Mouse (Mus musculus): ENCODE results near the gene Csmd2.

Csmd2 gene

DNA sequence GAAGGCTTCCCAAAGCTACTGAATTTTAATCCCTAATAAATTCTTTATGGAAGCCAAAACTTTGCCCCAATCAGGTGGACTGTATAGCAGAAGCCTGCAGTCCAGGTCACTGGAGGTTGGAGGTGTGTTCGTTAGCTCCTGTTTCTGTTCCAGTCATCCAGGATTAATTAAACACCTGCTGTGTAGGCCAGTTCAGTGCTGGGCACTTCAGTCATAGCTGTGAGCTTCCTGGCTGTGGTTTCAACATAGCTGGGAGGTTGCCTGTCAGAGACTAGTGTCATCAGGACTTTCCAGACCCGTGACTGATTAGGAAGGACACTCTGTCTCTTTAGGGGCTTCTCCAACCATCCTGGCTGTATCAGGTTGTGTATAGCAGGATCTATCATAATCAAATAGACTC, 337.9 kb downstream of the Csmd2 start:
- in situ Hi-C loops (cut with MboI; ENCODE audit: low sequenced_read_pairs): no loop called here

DNA sequence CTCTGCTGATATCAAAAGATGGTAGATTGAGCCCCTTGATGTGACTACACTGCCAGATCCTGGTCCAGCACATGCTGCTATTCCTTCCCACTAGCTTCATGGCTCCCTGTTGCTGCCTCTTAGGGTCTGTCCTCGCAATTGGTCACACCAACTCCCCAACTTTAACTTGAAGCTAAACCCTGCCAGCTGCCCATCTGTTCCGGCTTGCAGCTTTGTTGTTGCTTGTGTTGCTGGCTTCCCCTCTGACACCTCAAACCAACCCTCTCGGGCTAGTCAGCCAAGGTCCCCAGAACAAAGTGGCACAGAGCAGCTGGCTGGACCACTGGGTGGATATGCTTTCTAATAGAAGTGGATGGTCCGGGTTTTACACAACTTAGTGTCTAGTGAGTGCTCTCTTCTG, 339.1 kb downstream of the Csmd2 start:
- in situ Hi-C loops (cut with MboI; ENCODE audit: low sequenced_read_pairs): no loop called here

DNA sequence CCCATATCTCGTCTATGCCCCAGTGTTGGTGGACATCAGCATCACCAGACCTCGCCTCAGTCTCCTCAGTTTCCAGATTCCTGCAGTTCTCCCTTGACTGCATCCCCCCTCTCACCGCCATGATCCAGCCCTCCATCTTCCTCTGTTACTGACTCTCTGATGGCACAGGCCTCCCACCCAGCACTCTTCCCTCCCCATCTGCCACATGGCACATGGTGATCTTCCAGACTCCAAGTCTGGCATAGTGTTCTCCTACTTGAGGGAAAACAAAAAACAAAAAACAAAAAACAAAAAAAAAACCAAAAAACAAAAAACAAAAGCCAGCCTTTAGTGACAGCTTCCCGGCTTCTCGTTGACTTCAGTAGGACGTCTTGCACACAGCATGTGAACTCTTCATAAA, 339.8 kb downstream of the Csmd2 start:
- in situ Hi-C loops (cut with MboI; ENCODE audit: low sequenced_read_pairs): no loop called here

DNA sequence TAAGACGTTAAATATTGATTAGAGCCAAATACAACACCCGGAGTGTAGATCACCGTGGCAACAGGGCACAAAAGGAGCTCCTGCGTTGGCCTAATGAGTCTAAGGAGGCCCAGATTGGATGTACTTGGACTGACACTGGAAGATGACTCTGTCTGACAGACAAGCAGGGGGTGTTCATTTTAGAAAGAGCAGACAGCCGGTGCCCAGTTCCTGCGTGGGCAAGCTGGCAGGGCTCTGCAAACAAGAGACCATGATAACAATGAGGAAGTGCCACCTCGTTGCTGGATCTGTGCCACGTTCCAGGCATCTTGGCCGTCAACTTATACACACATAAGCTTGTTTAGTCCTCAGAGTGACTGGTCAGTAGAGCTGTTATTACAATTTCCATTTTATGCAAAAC, 342.9 kb downstream of the Csmd2 start:
- in situ Hi-C loops (cut with MboI; ENCODE audit: low sequenced_read_pairs): no loop called here

DNA sequence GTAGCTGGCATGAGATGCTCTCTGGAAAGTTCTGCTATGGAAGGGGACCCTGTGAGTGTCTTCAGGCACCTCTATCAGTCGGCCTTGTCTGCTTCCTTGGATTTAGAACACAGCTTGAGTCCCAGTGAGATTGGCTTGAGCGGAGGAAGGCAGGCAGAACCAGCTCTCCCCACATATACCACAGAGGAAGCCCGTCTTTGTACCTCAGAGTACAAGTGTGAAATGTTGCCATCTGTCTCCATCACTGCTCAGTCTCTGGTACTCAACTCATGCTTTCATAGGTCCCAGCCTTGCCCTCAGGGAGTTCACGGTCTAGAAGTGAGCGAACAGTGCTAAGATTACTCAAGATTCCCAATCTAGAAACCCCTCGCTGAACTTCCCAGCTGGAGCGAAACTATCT, 352.8 kb downstream of the Csmd2 start:
- in situ Hi-C loops (cut with MboI; ENCODE audit: low sequenced_read_pairs): no loop called here

DNA sequence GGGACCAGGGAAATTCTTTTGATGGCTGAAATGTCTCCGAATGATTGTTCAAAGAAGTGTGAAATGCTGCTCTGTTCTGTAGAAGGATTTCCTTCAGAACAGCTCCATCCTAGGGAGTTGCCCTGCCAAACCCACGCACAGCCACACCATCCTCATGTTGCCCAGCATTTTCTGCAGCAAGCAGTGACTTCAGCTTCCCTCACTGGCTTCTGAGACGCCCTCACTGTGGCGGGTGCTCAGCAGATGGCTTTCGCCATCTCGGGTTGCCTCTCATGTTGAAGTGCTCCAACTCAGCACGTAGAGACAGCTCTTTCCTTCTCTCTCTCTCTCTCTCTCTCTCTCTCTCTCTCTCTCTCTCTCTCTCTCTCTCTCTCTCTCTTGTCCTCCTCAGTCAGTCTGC, 353.7 kb downstream of the Csmd2 start:
- in situ Hi-C loops (cut with MboI; ENCODE audit: low sequenced_read_pairs): no loop called here

DNA sequence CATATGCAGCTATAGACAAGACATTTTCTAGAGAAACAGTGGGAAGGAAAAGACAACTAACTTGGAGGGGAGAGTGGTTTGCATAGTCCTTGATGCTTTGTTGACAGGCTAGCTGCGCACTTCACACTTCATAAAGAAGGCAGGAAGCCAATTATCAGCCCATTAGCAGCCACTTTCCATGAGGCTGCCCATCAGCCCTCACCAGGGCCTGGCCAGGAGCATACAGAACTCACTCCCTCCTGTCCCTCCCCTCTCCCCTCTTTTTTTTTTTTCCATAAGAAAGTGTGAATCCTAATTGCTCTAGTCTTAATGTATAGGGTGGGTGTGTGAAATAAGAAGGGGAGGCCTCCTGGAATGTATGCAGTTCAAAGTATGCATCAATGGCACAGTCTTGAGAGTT, 354.6 kb downstream of the Csmd2 start:
- in situ Hi-C loops (cut with MboI; ENCODE audit: low sequenced_read_pairs): no loop called here

DNA sequence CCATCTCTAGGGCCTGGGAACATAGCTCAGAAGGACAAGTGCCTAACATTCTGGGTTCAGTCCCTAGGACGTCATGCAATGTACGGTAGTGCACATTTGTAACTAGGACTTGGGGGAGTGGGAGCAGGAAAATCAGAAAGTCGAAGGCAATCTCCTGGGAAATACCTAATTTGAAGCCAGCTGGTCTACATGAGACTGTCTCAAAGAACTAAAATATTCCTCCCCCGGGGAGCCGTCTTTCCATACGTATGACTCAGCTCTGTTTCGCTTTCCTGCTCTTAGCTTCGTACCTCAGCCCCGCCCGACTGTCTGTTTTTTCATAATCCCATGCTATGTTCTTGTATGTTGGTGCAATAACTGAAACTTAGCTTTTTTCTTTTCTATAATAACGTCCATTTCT, 371.1 kb downstream of the Csmd2 start:
- in situ Hi-C loops (cut with MboI; ENCODE audit: low sequenced_read_pairs): no loop called here

DNA sequence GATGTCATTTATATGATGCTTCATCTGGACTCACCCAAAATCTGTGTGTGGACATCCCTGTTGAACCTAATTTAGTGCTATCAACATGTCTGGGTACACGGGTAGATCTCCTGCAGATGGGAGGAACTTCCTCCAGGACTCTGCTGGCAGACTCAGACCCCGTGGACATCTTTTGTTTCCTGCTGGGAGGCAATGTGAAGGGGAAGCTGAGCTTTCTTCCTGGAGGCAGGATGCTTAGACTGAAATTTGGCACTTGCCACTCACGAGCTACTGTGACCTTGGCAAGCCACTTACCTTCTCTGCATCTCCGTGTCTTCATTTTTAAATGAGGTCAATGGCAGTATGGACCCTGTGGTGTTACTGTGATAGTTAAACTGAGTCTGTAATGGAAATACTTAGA, 378.2 kb downstream of the Csmd2 start:
- in situ Hi-C loops (cut with MboI; ENCODE audit: low sequenced_read_pairs): no loop called here

DNA sequence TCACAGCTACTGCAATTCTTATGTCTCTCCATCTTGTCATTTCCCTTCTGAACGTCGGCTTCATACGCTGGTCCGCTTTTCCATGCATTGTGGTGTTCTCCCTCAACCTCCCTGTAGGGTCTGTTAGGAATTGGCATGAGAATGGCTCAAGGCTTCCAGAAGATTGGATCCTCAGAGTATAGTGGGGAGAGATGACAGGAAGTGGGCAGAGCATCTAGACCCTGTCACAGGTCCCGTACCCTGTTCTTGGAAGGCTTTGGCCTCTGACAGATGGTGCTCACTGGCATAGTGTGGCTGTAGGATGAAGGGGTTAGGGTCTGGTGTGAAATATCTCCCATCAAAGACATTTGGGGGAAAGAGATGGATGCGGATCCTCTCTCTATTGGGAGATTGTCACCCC, 380.4 kb downstream of the Csmd2 start:
- in situ Hi-C loops (cut with MboI; ENCODE audit: low sequenced_read_pairs): no loop called here

DNA sequence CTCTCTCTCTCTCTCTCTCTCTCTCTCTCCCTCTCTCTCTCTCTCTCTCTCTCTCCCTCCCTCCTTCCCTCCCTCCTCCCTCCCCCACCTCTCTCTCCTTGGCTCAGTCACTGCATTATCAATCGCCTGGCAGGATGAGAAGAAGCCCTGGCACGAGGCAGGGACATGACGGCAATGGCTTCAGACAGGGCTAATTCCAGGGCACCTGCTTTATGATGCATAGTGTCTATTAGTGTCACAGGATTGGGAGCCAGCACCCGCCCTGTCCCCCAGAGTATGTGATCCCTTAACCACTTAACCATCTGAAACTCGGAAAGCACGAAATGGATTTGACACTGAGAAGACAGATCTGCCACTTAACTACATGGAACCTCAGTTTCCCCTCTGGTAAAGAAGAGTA, 384.1 kb downstream of the Csmd2 start:
- in situ Hi-C loops (cut with MboI; ENCODE audit: low sequenced_read_pairs): no loop called here

DNA sequence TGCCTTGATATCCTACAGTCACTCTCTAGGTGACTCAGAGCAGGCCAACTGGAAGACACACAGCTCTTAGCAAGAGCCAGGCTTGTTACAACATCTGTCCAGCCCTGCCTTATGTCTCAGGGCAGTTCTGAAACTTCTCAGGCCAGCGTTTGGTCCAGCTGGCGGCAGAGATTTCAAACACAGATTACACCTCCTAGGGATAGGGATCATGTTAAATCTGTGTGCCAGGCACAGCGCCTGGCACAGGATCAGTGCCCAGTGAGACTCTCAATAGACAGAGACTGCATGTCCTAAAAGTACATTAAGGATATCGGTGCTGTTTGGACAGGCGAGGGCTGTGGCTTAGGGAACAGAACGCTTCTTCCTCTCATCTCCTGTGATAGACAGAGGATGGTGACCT, 385.5 kb downstream of the Csmd2 start:
- in situ Hi-C loops (cut with MboI; ENCODE audit: low sequenced_read_pairs): no loop called here

DNA sequence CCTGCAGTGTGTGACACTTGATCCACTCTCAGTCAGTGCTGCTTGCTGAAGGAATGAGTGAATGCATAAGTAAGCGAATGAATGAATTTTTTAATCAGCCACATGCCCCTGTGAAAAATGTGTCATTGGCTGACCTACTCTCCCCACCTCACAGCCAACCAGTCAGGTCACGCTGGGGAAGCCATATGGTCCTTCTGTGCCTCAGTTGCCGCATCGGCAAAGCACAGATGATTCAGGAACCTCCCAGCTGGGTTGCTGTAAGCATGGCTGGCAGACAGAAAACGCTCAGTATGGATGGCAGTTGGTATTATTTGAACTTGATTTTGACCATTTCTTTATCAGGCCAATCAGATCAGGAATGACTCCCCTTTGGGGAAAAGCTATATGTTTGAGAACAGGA, 386.4 kb downstream of the Csmd2 start:
- in situ Hi-C loops (cut with MboI; ENCODE audit: low sequenced_read_pairs): no loop called here

DNA sequence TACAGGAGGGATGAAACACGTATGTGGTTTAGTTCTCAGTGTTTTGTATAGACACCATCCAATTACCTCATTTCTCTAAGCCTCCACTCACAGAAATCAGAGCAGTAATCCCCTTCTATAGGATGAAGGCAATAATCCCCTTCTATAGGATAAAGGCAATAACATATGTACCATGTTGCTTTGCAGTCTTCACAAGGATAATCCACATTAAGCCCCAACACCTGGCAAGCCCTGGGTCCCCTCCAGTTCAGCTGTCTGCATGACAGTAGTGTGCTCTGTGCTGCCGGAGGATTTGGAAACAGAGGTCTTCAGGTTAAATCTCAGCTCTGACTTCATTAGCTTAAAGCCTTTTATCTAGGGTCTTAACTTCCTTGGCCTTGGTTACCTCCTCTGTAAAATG, 391.3 kb downstream of the Csmd2 start:
- in situ Hi-C loops (cut with MboI; ENCODE audit: low sequenced_read_pairs): no loop called here

DNA sequence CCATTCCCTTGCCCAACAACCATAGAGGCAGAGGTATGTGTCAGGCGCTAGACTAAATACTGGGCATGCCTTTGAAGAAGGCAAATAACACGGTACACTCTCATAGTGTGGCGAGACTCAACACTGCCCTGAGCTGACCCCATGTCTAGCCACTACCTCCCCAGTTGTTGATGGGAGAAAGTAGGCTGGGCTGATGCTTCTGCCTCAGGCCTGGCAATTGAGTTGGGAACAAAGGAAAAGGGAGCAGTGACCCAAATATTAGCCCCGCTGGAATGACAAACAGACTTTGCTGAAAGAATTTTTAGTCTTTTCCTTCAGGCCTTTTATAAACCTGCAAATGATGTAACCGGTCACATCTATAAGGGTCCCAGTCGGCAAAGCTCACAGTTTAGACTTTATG, 393.7 kb downstream of the Csmd2 start:
- in situ Hi-C loops (cut with MboI; ENCODE audit: low sequenced_read_pairs): no loop called here

DNA sequence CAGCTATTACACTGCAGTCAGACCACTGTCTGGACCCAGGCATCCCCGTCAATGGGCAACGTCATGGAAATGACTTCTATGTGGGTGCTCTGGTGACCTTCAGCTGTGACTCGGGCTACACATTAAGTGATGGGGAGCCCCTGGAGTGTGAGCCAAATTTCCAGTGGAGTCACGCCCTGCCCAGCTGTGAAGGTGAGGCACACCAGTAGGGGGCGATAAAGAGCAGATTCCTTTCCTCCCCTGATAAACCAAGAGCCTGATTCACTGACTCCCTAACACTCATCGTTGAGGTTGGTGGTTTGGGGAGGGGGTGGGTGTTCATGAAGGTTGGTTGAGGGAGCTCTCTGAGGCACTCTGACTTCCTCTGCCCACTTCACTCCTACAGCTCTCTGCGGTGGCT, 396.1 kb downstream of the Csmd2 start:
- in situ Hi-C loops (cut with MboI; ENCODE audit: low sequenced_read_pairs): no loop called here

DNA sequence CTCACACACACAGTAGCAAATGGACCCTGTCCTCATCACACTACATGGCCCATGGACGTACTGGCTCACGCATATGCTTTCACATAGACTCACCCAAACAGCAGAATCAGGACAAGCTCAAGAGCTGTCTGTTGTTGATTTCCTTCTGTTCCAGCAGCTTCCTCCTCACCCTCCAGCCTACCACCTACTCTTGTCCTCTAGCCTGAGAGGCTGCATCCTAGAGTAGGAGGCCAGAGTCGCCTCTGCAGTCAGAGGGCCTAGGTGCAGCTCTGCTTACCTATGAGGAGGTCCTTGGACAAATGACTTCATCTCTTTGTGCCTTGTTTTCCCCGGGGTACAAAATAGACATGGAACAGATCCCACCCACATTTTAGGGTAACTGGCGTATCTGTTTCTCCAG, 403.8 kb downstream of the Csmd2 start:
- in situ Hi-C loops (cut with MboI; ENCODE audit: low sequenced_read_pairs): no loop called here

DNA sequence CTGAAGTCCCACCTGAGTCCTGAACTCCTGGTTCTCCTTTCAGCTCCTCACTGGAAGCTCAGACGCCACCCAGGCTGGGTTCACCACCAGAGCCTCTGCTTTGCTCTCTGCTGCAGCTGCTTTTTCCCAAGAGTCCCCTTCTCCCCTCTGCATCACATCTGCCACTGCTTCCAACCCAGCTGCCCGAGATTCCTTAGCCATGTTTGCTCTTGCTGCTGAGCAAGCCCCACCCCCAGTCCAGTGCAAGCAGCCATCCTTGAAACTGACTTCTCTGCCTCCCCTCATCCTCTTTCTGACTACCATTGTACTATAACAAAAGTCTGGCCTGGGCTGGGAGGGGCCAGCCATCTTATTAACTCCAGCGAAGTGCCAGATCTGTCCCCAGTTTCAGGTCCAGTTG, 404.6 kb downstream of the Csmd2 start:
- in situ Hi-C loops (cut with MboI; ENCODE audit: low sequenced_read_pairs): no loop called here

DNA sequence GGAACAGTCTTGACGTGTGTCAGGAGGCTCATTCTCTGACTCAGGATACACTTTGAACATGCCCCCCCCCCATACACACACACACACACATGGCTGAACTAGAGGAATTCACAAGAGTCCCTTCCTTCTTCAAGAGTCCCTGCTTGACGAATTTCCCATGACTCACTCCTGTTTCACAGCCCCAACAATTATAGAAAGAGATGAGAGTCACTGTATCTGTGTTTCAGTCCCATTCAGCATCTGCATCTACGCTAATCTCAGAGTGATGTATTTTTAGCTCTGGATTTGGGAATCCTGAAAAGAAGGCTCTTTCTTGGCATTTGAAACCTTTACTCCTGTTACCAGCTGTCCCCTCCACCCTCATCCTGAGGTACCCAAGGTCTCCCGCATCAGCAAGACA, 406.2 kb downstream of the Csmd2 start:
- in situ Hi-C loops (cut with MboI; ENCODE audit: low sequenced_read_pairs): no loop called here

DNA sequence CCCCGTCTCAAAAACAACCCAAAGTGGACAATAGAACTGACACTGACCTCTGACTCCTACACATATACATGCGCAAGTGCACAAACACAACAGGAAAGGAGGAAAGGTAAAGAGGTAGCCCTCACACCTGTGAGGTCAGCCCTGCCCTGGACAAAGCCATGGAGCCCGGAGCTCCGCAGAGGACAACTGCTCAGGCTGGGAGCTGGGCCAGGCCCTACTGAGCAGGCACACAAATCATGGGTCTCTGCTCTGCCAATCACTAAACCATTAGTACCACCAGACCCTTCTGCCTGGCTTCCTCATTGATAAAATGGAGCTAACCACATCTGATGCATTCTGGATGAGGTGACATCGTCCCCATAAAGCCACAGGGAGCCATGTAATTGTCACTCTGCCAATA, 409.0 kb downstream of the Csmd2 start:
- in situ Hi-C loops (cut with MboI; ENCODE audit: low sequenced_read_pairs): no loop called here

DNA sequence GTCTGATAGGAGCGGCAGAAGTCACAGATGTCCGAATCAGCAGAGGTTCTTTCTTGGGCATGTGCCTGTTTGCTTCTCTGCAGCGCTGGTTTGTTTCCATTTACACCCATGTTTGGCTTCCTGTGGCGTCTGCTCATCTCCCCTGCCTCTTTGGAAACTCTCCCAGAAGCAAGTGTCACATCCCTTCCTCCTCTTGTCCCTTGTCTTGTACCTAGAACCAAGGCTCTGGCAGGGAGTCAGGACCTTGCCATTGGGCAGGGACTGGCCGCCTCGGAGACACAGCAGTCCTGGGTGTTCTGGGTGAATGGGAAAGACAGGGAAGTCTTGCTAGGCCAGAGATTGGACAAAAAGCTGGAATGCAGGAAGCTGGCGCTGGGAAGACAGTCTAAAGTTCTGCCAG, 410.1 kb downstream of the Csmd2 start:
- in situ Hi-C loops (cut with MboI; ENCODE audit: low sequenced_read_pairs): no loop called here

DNA sequence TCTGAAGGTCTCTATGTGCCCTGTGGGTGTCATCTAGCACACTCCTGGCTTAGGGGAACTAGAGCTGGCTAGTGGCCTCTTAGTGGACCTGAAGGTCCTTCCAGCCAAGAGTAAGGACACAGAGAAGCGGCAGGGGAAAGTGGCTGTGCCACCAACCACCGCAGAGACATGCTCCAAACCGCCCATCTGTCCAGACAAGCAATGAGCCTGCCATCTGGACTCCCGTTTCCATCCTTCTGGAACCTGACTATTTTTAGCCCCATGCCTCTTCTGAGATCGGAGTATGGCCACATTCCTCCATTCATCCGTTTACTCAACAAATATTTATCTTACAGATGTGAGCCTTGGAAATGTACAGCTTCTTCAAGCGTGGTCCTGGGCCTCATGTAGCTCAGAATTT, 411.3 kb downstream of the Csmd2 start:
- in situ Hi-C loops (cut with MboI; ENCODE audit: low sequenced_read_pairs): no loop called here

DNA sequence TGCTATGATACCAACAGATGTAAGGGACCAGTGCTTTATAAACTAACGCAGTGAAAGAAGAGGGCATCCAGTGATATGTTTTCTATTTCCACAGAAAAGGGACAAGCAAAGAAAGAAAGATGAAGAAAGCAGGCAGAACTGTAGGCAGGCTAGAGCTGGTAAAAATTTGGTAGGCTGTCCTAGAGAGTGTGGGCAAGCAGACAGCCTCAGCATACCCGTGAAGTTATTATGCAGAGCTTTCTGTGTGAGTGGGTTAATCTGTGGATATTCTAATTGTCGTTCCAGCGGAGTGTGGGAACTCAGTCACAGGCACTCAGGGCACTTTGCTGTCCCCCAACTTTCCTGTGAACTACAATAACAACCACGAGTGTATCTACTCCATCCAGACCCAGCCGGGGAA, 412.4 kb downstream of the Csmd2 start:
- in situ Hi-C loops (cut with MboI; ENCODE audit: low sequenced_read_pairs): no loop called here

DNA sequence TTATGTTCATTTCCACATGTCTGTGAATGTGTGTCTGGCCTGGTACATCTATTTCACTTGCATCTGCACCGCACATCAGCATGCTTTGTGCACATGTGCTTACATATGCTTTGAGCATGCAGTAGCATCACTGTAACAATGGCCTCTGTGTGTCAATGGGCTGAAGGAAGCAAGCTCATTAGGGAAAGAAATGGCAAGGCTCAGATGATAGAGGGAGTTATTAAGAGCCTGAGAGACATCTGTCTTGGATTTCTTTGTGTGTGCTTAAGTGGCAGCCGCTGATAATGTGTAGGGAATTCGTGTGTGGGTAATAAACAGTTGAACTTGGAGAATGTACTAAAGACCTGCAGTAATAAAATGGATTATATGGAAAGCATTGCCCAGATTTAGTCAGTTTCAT, 413.9 kb downstream of the Csmd2 start:
- in situ Hi-C loops (cut with MboI; ENCODE audit: low sequenced_read_pairs): no loop called here
